Mouse (Mus musculus) midbrain, embryonic 12.5 days (tissue): ENCODE measurements around the gene Hist1h2ag. TPM values are rescaled to one million over a fixed set of nuclear protein-coding genes. Genes with fewer than 3 reads are reported as not detected.

Experiments used
- ATAC-seq: fragments of 200-750 bp; cut with Nextera tagmentation; 2 replicates; pipeline ENCODE4 v1.8.0; 2017; ENCODE audit warnings: low read depth, moderate TSS enrichment, moderate library complexity; ENCODE audit not compliant: low FRiP score
- H3K27ac ChIP-seq: fragments of 300-500 bp; sonication (generic); replicated peaks from 2 replicates; pipeline ENCODE4 v1.5.1; 2016; ENCODE audit warnings: mild to moderate bottlenecking
- H3K27me3 ChIP-seq: fragments of 300-500 bp; sonication (generic); 2 replicates; pipeline ENCODE4 v1.6.1; 2016; ENCODE audit warnings: mild to moderate bottlenecking
- H3K36me3 ChIP-seq: fragments of 300-500 bp; sonication (generic); 2 replicates; pipeline ENCODE4 v1.6.1; 2016
- H3K4me1 ChIP-seq: fragments of 300-500 bp; sonication (generic); 2 replicates; pipeline ENCODE4 v1.6.1; 2016
- H3K4me2 ChIP-seq: fragments of 300-500 bp; sonication (generic); replicated peaks from 2 replicates; pipeline ENCODE4 v1.6.1; 2016; ENCODE audit warnings: mild to moderate bottlenecking, moderate library complexity
- H3K4me3 ChIP-seq: fragments of 300-500 bp; sonication (generic); 2 replicates; pipeline ENCODE4 v1.5.1; 2016; ENCODE audit warnings: mild to moderate bottlenecking
- H3K9ac ChIP-seq: fragments of 300-500 bp; sonication (generic); replicated peaks from 2 replicates; pipeline ENCODE4 v1.6.1; 2016; ENCODE audit warnings: mild to moderate bottlenecking, moderate library complexity
- H3K9me3 ChIP-seq: fragments of 300-500 bp; sonication (generic); 2 replicates; pipeline ENCODE4 v1.6.1; 2016; ENCODE audit warnings: mild to moderate bottlenecking
- WGBS: fragments of 180-500 bp; shearing (Covaris S2); methylation state at CpG from one replicate; pipeline ENCODE4 v1.1.7; 2016; 5-methylcytosine and 5-hydroxymethylcytosine counted together
- polyA plus RNA-seq: library from polyadenylated mRNA; unstranded; fragments of >200 nt; fragmentation: Nextera tagmentation; extraction: Ambion mirVana; gene quantifications from 2 replicates; pipeline ENCODE4 v1.2.1, GENCODE M21; 2016

Hist1h2ag gene
- polyA plus RNA-seq, 1 experiment from 2014 or later, result 62.2 TPM

GRCm38 (mm10) chr13:22001823-22002222 is 40.9 kb downstream of the Hist1h2ag start:
- H3K9me3 ChIP-seq, result no peaks in the 10 kb centered on the region
- whole genome bisulfite sequencing, result 41% methylated on average over 5 of the region's 5 CpGs
- no peak for ATAC-seq
- peaks cover 98% of the 10 kb centered on the region for H3K27me3 ChIP-seq
- peaks cover 22% of the 10 kb centered on the region for H3K4me1 ChIP-seq
- H3K9ac ChIP-seq, result no peak overlapping the region
- H3K36me3 ChIP-seq, result no peaks in the 10 kb centered on the region
- no peak overlapping the region for H3K4me2 ChIP-seq
- no peak overlapping the region for H3K27ac ChIP-seq
- no peak overlapping the region for H3K4me3 ChIP-seq

- no peaks in the 10 kb centered on the region for H3K9me3 ChIP-seq
- H3K27ac ChIP-seq, result no peak overlapping the region
- no peak overlapping the region for H3K9ac ChIP-seq
- no peak overlapping the region for H3K4me2 ChIP-seq
- H3K4me1 ChIP-seq, result peaks cover 20% of the 10 kb centered on the region
- WGBS, result 62% methylated on average over 2 of the region's 2 CpGs
- H3K36me3 ChIP-seq, result no peaks in the 10 kb centered on the region
- ATAC-seq, result no peak
- peaks cover 98% of the 10 kb centered on the region for H3K27me3 ChIP-seq
- no peak overlapping the region for H3K4me3 ChIP-seq
Observed at GRCm38 (mm10) chr13:22001346-22001745, 41.4 kb downstream of the Hist1h2ag start.

GRCm38 (mm10) chr13:21999147-21999546 is 43.6 kb downstream of the Hist1h2ag start:
- 35% methylated on average over 4 of the region's 4 CpGs for WGBS
- Histone ChIP-seq H3K27ac (no peak overlapping the region), H3K4me1 (peaks cover 19% of the 10 kb centered on the region; the same call in 1 of the 2 replicates), H3K4me2 (no peak overlapping the region), H3K36me3 (no peaks in the 10 kb centered on the region), H3K9me3 (no peaks in the 10 kb centered on the region), H3K27me3 (peaks cover 91% of the 10 kb centered on the region), H3K4me3 (no peak overlapping the region), H3K9ac (no peak overlapping the region)
- no peak for ATAC-seq

- H3K36me3 ChIP-seq, result no peaks in the 10 kb centered on the region
- no peak overlapping the region for H3K27ac ChIP-seq
- H3K9me3 ChIP-seq, result no peaks in the 10 kb centered on the region
- WGBS, result 18% methylated on average over 3 of the region's 3 CpGs
- H3K4me3 ChIP-seq, result no peak overlapping the region
- H3K27me3 ChIP-seq, result peaks cover 88% of the 10 kb centered on the region
- H3K4me2 ChIP-seq, result no peak overlapping the region
- H3K9ac ChIP-seq, result no peak overlapping the region
- H3K4me1 ChIP-seq, result peaks cover 19% of the 10 kb centered on the region; the same call in 1 of the 2 replicates
- ATAC-seq, result no peak
Observed at GRCm38 (mm10) chr13:21998412-21998811, 44.3 kb downstream of the Hist1h2ag start.

GRCm38 (mm10) chr13:21997821-21998220 is 44.9 kb downstream of the Hist1h2ag start:
- Histone ChIP-seq H3K9me3 (no peaks in the 10 kb centered on the region), H3K36me3 (no peaks in the 10 kb centered on the region), H3K27ac (no peak overlapping the region), H3K27me3 (peaks cover 86% of the 10 kb centered on the region), H3K4me1 (peaks cover 19% of the 10 kb centered on the region; the same call in 1 of the 2 replicates), H3K9ac (no peak overlapping the region), H3K4me2 (peak overlapping the region; percentile 54; the same call in 1 of the 2 replicates), H3K4me3 (no peak overlapping the region)
- 5% methylated on average over 4 of the region's 4 CpGs for WGBS
- no peak for ATAC-seq

- 1% methylated on average over 21 of the region's 21 CpGs for WGBS
- no peak for ATAC-seq
- no peak overlapping the region for H3K27ac ChIP-seq
- no peaks in the 10 kb centered on the region for H3K9me3 ChIP-seq
- peaks cover 83% of the 10 kb centered on the region for H3K27me3 ChIP-seq
- H3K4me3 ChIP-seq, result peak overlapping the region; percentile 26
- peak overlapping the region; percentile 54 for H3K4me2 ChIP-seq
- H3K4me1 ChIP-seq, result peaks cover 19% of the 10 kb centered on the region; the same call in 1 of the 2 replicates
- H3K9ac ChIP-seq, result no peak overlapping the region
- H3K36me3 ChIP-seq, result no peaks in the 10 kb centered on the region
Observed at GRCm38 (mm10) chr13:21997201-21997820, 45.4 kb downstream of the Hist1h2ag start.

GRCm38 (mm10) chr13:21996840-21997185 is 45.9 kb downstream of the Hist1h2ag start:
- H3K27me3 ChIP-seq, result peaks cover 78% of the 10 kb centered on the region
- H3K4me2 ChIP-seq, result peak overlapping the region; percentile 54
- WGBS, result under 1% methylated on average over 13 of the region's 13 CpGs
- no peaks in the 10 kb centered on the region for H3K36me3 ChIP-seq
- peaks cover 19% of the 10 kb centered on the region; the same call in 1 of the 2 replicates for H3K4me1 ChIP-seq
- ATAC-seq, result no peak
- H3K4me3 ChIP-seq, result peak overlapping the region; percentile 26
- no peaks in the 10 kb centered on the region for H3K9me3 ChIP-seq
- no peak overlapping the region for H3K9ac ChIP-seq
- H3K27ac ChIP-seq, result no peak overlapping the region

- WGBS, result 2% methylated on average over 12 of the region's 12 CpGs
- Histone ChIP-seq H3K36me3 (no peaks in the 10 kb centered on the region), H3K4me3 (peak overlapping the region; percentile 38), H3K27me3 (peaks cover 75% of the 10 kb centered on the region), H3K9ac (no peak overlapping the region), H3K9me3 (no peaks in the 10 kb centered on the region), H3K4me1 (peaks cover 19% of the 10 kb centered on the region; the same call in 1 of the 2 replicates), H3K4me2 (peak overlapping the region; percentile 54), H3K27ac (no peak overlapping the region)
- no peak for ATAC-seq
Observed at GRCm38 (mm10) chr13:21996101-21996839, 46.5 kb downstream of the Hist1h2ag start.

- H3K9me3 ChIP-seq, result no peaks in the 10 kb centered on the region
- no peak overlapping the region for H3K9ac ChIP-seq
- H3K27ac ChIP-seq, result no peak overlapping the region
- H3K4me1 ChIP-seq, result peaks cover 19% of the 10 kb centered on the region; the same call in 1 of the 2 replicates
- WGBS, result 1% methylated on average over 21 of the region's 21 CpGs
- no peaks in the 10 kb centered on the region for H3K36me3 ChIP-seq
- peak overlapping the region; percentile 38 for H3K4me3 ChIP-seq
- H3K27me3 ChIP-seq, result peaks cover 72% of the 10 kb centered on the region
- no peak for ATAC-seq
- peak overlapping the region; percentile 54 for H3K4me2 ChIP-seq
Observed at GRCm38 (mm10) chr13:21995331-21995914, 47.3 kb downstream of the Hist1h2ag start.

GRCm38 (mm10) chr13:21994896-21995295 is 47.8 kb downstream of the Hist1h2ag start:
- WGBS, result 5% methylated on average over 8 of the region's 8 CpGs
- Histone ChIP-seq H3K9me3 (no peaks in the 10 kb centered on the region), H3K4me3 (peak overlapping the region; percentile 38), H3K9ac (no peak overlapping the region), H3K4me2 (peak overlapping the region; percentile 54), H3K36me3 (no peaks in the 10 kb centered on the region), H3K27me3 (peaks cover 68% of the 10 kb centered on the region), H3K4me1 (peaks cover 19% of the 10 kb centered on the region; the same call in 1 of the 2 replicates), H3K27ac (no peak overlapping the region)
- ATAC-seq, result no peak

GRCm38 (mm10) chr13:21993957-21994738 is 48.6 kb downstream of the Hist1h2ag start:
- Histone ChIP-seq H3K9me3 (no peaks in the 10 kb centered on the region), H3K36me3 (no peaks in the 10 kb centered on the region), H3K4me1 (peaks cover 19% of the 10 kb centered on the region; the same call in 1 of the 2 replicates), H3K4me3 (no peak overlapping the region), H3K4me2 (0 out of 2 replicates have a peak overlapping the region, but pooled peaks have one; percentile 17), H3K27ac (no peak overlapping the region), H3K27me3 (peaks cover 61% of the 10 kb centered on the region), H3K9ac (no peak overlapping the region)
- ATAC-seq, result no peak
- under 1% methylated on average over 22 of the region's 22 CpGs for WGBS
